Mouse (Mus musculus): ENCODE measurements around the gene Wtip.

DNA sequence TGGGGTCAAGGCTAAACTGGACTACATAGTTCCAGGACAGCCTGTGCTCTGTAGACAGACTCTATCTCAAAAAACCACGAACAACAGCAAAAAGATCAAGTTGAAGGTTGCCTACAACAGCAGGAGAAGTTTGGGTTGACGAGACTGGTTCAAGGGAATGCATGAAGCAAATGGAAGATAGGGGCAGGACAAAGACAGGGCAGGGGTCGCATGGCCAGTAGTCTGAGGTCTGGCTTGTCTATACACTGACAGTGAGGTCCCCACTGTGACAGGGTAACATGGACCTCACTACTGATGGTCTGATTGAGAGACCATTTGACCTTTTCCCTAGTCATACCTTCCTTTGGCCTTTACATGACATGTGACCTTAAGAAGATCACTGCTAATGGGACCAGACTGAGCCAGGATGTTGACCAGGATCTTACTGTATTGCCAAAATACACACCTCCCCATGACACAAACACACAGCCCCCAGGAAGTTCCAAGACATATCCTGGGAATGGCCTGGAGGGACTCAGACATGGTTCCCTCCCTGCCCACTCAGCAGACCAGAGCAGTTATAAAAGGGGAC, 38.1 kb downstream of the Wtip start, which contains the start of gene Scgb1b30:
- TF ChIP-seq CTCF (IDR thresholded peaks at IDR 0.05) (no peak), EP300 (IDR thresholded peaks at IDR 0.05) (no peak)

All from lung, postnatal 0 days (tissue).